Mouse (Mus musculus): Measurements from ENCODE around the gene Tmem97. TPM values are rescaled to one million over a fixed set of nuclear protein-coding genes. Genes with fewer than 3 reads are reported as not detected.
"Not testable (repeated sequence)": the region's sequence is repeated elsewhere in the genome, so short reads cannot be mapped to it uniquely, and the experiment has no call there.

Gene Tmem97
- polyA plus RNA-seq, 1 experiment from 2014 or later: 87.7 TPM

DNA sequence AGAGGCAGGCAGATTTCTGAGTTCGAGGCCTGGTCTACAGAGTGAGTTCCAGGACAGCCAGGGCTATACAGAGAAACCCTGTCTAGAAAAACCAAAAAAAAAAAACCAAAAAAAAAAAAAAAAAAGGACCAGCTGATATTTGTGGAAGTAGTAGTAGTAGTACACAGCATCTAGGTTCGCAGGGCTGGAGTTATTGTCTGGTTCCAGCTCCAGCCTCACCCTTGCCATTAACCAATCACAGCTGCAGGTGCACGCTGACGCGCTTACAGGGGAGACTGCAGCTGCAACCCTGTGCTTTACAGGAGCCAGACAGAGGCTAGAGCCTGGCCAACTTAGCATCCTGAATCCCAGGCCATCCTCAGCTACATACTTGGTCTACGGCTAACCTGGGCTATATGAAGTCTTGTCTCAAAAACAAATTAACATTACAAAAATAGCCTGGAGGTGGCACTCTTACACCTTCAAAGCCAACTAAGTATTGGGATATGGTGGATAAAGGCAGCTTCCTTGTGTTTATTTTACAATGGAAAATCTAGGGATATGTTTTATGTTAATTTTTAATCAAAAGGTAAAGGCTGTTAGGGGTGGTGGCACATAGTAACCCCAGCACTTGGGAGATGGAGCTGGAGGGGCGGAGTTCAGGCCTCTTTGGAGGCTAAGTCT is 6.0 kb downstream of the Tmem97 start:
- H3K4me1 ChIP-seq: peaks cover 20% of the 10 kb centered on the region
- WGBS: 93% methylated on average over 7 of the region's 7 CpGs
- no peak overlapping the region for H3K4me3 ChIP-seq
- H3K27me3 ChIP-seq (ENCODE audit: low read depth, poor library complexity, severe bottlenecking): no peaks in the 10 kb centered on the region
- H3K27ac ChIP-seq: no peak overlapping the region
- peaks cover 71% of the 10 kb centered on the region for H3K36me3 ChIP-seq
- H3K9me3 ChIP-seq (replicated peaks): no peaks in the 10 kb centered on the region
- DNase-seq (ENCODE audit: low spot score): no peak

DNA sequence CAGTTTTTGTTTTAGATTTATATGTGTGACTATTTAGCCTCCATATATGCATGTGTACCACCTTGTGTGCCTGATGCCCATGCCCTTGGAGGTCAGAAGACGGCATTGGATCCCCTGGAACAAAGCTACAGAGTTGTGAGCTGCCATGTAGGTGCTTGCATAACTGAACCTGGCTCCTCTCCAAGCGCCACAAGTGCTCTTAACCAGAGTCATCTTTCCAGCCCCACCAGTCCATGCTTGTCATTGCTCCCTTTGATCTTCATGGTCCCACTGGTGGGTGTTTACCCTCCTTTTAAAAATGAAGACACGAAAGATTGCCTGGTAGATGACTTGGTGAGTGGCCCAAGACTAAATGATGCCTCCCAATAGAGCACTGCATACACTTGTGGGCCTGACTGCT is 10.2 kb downstream of the Tmem97 start:
- peaks cover 68% of the 10 kb centered on the region for H3K36me3 ChIP-seq
- no peak overlapping the region for H3K4me3 ChIP-seq
- H3K9me3 ChIP-seq (replicated peaks): no peaks in the 10 kb centered on the region
- no peaks in the 10 kb centered on the region for H3K27me3 ChIP-seq (ENCODE audit: low read depth, poor library complexity, severe bottlenecking)
- peaks cover 14% of the 10 kb centered on the region for H3K4me1 ChIP-seq
- DNase-seq (ENCODE audit: low spot score): no peak
- no peak overlapping the region for H3K27ac ChIP-seq
- WGBS: 80% methylated on average over 3 of the region's 3 CpGs

DNA sequence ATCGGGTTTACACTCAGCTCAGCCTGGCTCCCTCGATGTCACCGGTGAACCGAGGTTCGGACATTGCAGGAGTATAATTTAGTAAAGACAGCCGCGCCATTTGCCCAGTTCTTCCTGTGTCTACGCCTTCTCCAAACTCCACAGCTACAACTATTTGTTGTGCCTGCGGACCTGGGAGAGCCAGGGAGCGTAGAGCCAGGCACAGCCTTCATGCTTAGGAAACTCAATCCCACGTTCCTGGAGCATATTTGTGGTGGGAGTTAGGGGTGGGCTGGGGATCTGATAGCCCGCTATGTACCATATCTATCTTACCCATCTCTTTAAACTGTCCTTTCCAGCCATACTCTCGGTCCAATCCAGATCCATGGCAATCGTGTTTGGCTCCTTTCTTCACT is 13.9 kb downstream of the Tmem97 start:
- H3K36me3 ChIP-seq: peaks cover 46% of the 10 kb centered on the region
- peaks cover 24% of the 10 kb centered on the region for H3K4me1 ChIP-seq
- 5% methylated on average over 14 of the region's 14 CpGs for WGBS

DNA sequence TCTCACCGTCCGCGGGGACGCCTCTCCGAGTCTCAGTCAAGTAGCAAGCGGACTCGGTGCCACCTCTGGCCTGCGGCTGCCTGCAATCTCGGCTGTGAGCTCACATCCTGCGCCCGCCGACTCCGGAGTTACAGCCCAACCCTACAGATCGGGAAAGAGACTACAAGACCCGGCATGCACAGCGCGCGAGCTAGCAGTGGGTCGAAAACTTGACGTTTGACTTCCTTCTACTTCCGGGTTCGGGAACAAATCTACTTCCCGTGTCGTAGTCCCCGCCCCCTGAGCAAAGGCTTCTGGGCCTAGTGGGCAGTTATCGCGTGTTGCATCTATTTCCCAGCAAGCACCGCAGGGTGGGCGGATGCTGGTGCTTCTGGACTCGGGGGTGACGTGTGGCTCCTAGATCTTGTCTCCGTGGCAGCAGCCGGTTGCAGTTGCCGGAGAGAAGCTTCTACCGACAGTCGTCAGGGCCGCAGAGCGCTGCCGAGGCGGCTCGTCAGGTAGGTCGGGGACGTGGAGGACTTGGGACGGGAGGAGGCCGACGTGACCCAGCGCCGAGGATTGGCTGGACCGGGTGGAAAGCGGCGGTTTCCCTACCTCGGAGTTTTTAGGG is 14.4 kb downstream of the Tmem97 start, which contains the start of the genes Tnfaip1 and Ift20:
Gene Tnfaip1 (minus strand): TSS at position 253 of the 610 bp plus-strand sequence.
Gene Ift20 (plus strand): TSS at position 282 of the 610 bp plus-strand sequence.
- whole genome bisulfite sequencing: under 1% methylated on average over 52 of the region's 52 CpGs
- Histone ChIP-seq H3K36me3 (peaks cover 45% of the 10 kb centered on the region), H3K9me3 (replicated peaks) (no peaks in the 10 kb centered on the region), H3K27me3 (ENCODE audit: low read depth, poor library complexity, severe bottlenecking) (no peaks in the 10 kb centered on the region), H3K4me3 (peak within 1 kb of the TSS; percentile 92), H3K4me1 (peaks cover 24% of the 10 kb centered on the region), H3K27ac (peak within 1 kb of the TSS; percentile 91)
- DNase-seq (ENCODE audit: low spot score): peak; percentile 94

More for the DNA sequence above, 13.9 kb downstream of the Tmem97 start:
- no peaks in the 10 kb centered on the region for H3K27me3 ChIP-seq (ENCODE audit: low read depth, poor library complexity, severe bottlenecking)
- DNase-seq (ENCODE audit: low spot score): no peak
- no peaks in the 10 kb centered on the region for H3K9me3 ChIP-seq (replicated peaks)
- peak overlapping the region; percentile 91 for H3K27ac ChIP-seq
- H3K4me3 ChIP-seq: peak overlapping the region; percentile 92

DNA sequence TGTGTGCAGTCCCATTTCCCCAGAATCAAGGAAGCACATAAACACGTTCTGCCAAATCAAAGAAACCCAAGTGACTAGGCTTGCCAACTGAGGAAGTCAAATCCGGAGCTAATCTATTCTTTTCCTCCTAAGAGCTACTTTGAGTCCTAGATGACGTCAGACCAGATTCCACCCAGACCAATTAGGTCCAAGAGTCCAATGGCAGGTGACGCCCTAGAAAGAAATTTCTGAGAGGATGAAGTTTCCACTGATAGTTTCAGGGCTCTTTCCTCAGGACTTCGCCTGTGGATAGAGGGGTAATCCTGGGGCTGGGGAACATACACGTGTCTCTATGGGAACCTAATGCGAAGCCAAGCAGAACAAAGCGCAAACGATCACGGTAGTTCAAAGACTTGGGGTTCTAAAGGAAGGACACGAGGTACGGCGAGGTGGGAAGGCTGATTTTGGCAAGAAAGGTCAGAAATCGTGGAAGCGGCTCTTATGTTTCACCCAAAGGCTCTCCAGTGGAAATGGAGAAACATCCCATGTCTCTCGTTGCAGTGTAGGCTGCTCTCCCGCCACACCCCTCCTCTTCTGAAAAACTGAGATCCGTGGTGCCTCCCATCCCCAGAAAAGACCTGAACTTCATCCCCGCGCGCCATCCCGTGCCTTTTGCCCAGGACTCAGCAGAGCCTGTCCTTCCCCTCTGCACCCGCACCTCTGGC is 15.0 kb downstream of the Tmem97 start:
- Histone ChIP-seq H3K4me3 (peak overlapping the region; percentile 92), H3K27ac (peak overlapping the region; percentile 91), H3K4me1 (peaks cover 24% of the 10 kb centered on the region), H3K9me3 (replicated peaks) (no peaks in the 10 kb centered on the region), H3K27me3 (ENCODE audit: low read depth, poor library complexity, severe bottlenecking) (no peaks in the 10 kb centered on the region), H3K36me3 (peaks cover 45% of the 10 kb centered on the region)
- no peak for DNase-seq (ENCODE audit: low spot score)
- under 1% methylated on average over 23 of the region's 23 CpGs for WGBS

DNA sequence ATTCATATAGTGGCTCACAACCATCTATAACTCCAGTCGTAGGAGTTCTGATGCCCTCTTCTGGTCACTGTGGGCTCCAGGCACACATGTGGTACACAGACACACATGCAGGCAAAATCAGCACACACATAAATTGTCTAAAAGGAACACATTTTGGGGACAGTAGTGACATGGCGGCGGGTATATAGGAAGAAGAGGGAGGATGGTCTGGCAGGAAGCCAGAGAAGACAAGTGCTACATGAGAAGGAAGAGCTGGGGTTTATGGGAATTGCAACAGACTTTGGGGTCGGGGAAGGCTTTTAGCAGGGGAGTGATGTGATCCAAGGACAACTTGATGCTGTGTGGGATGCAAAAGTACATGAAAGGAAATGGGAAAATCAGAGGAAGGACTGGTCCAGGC is 16.1 kb downstream of the Tmem97 start:
- H3K36me3 ChIP-seq: peaks cover 45% of the 10 kb centered on the region
- H3K9me3 ChIP-seq (replicated peaks): no peaks in the 10 kb centered on the region
- no peaks in the 10 kb centered on the region for H3K27me3 ChIP-seq (ENCODE audit: low read depth, poor library complexity, severe bottlenecking)
- no peak for DNase-seq (ENCODE audit: low spot score)
- no peak overlapping the region for H3K27ac ChIP-seq
- H3K4me1 ChIP-seq: peaks cover 24% of the 10 kb centered on the region
- H3K4me3 ChIP-seq: peak overlapping the region; percentile 92
- 93% methylated on average over 4 of the region's 4 CpGs for WGBS

DNA sequence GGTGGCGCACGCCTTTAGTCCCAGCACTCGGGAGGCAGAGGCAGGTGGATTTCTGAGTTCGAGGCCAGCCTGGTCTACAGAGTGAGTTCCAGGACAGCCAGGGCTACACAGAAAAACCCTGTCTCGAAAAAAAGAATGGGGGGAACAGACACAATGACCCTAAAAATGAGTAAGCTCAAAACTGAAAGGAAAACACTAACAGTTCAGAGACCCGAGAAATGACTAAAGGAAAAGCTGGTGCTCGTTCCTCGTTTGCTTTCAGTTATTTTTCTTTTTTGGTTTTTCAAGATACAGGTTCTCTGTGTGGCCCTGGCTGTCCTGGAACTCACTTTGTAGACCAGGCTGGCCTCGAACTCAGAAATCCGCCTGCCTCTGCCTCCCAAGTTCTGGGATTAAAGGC is 19.1 kb downstream of the Tmem97 start:
- DNase-seq (ENCODE audit: low spot score); H3K4me3 ChIP-seq; H3K27ac ChIP-seq; H3K27me3 ChIP-seq (ENCODE audit: low read depth, poor library complexity, severe bottlenecking); H3K9me3 ChIP-seq (replicated peaks): not testable (repeated sequence)
- Histone ChIP-seq H3K36me3 (peaks cover 63% of the 10 kb centered on the region), H3K4me1 (peaks cover 11% of the 10 kb centered on the region)
- WGBS: 92% methylated on average over 10 of the region's 10 CpGs

DNA sequence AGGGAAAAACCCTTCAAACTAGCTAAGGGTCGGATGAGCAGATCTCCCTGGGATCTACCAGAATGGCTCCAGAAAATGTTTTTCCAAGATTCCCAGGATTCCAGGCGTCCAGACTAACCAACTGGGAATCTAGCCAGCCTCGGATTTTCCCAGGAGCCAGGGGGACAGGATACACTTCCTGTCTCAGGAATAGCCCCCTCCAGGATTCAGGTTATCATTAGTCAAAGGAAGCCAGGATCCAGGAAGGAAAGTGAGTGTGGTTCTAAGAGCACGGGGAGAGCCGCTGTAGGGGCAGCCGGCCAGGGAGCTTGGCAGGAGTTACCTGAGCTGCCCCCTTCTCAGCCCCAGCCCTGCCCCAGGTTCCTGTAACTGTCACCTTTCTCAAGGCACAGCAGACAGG is 19.5 kb downstream of the Tmem97 start:
- 88% methylated on average over 6 of the region's 6 CpGs for WGBS
- H3K4me1 ChIP-seq: peaks cover 11% of the 10 kb centered on the region
- no peak overlapping the region for H3K4me3 ChIP-seq
- H3K27me3 ChIP-seq (ENCODE audit: low read depth, poor library complexity, severe bottlenecking): no peaks in the 10 kb centered on the region
- H3K27ac ChIP-seq: no peak overlapping the region
- H3K36me3 ChIP-seq: peaks cover 67% of the 10 kb centered on the region
- DNase-seq (ENCODE audit: low spot score): no peak
- no peaks in the 10 kb centered on the region for H3K9me3 ChIP-seq (replicated peaks)

DNA sequence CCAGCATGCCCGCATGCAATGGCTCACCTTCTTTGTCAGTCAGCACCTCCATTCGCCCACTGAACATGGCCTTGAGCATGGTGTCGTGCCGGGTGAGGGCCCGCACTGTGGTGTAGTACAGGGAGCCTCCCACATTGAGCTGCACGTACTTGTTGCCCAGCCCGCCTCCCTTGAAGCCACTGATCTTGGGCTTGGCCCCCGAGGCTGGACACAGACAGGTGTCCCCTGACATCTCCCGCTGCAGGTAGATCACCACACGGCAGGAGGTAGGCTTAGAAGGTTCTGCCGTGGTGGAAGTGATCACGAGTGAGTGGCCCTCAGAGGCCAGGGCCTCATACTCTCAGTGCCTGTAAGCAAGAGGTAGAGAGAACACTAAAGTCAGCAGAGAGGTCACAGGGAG is 20.6 kb downstream of the Tmem97 start:
- DNase-seq (ENCODE audit: low spot score): no peak
- no peak overlapping the region for H3K27ac ChIP-seq
- H3K36me3 ChIP-seq: peaks cover 78% of the 10 kb centered on the region
- WGBS: 90% methylated on average over 12 of the region's 12 CpGs
- H3K9me3 ChIP-seq (replicated peaks): no peaks in the 10 kb centered on the region
- H3K27me3 ChIP-seq (ENCODE audit: low read depth, poor library complexity, severe bottlenecking): no peaks in the 10 kb centered on the region
- H3K4me1 ChIP-seq: peaks cover 7% of the 10 kb centered on the region
- H3K4me3 ChIP-seq: no peak overlapping the region

DNA sequence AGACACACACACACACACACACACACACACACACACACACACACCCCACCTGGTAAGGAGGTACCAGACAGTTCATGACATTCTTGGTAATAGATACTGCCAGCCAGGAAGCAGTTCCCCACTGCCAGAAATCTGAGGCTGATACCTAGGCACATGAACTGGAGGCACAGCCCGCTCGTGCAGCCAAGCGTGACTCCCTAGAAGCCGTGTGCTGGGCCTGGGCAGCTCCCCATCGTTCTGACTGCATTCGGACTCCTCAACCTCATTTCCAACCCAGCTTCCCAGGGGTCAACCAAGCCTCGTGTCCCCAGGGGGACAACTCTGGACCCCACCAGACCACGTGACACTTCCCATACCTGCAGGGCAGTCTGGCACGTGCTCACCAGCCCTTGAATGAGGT is 21.9 kb downstream of the Tmem97 start:
- H3K27ac ChIP-seq: no peak overlapping the region
- H3K9me3 ChIP-seq (replicated peaks): no peaks in the 10 kb centered on the region
- DNase-seq (ENCODE audit: low spot score): no peak
- no peaks in the 10 kb centered on the region for H3K4me1 ChIP-seq
- WGBS: 89% methylated on average over 9 of the region's 9 CpGs
- H3K27me3 ChIP-seq (ENCODE audit: low read depth, poor library complexity, severe bottlenecking): no peaks in the 10 kb centered on the region
- no peak overlapping the region for H3K4me3 ChIP-seq
- peaks cover 87% of the 10 kb centered on the region for H3K36me3 ChIP-seq

DNA sequence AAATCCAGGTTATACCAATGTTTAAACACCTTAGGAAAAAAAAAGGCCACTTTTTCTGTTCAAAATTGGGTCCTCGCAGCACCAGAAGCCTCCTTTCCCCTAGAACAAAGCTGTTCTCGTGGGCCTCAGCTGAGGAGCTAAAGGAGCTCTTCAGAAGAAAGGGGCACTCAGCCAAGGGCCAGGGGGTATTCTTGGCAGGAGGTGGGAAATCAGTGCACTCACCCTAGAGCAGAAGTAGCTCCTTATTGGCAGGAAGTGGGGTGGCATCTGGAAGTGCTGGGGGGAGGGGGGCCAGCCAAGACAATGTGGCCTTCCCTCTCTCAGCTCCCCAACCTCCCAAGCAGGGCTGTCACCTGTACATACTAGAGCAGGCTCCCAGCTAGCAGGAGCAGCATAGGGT is 25.7 kb downstream of the Tmem97 start:
- WGBS: 90% methylated on average over 2 of the region's 2 CpGs
- Histone ChIP-seq H3K27me3 (ENCODE audit: low read depth, poor library complexity, severe bottlenecking) (no peaks in the 10 kb centered on the region), H3K36me3 (peaks cover 100% of the 10 kb centered on the region), H3K4me1 (no peaks in the 10 kb centered on the region), H3K27ac (no peak overlapping the region), H3K9me3 (replicated peaks) (no peaks in the 10 kb centered on the region), H3K4me3 (no peak overlapping the region)
- no peak for DNase-seq (ENCODE audit: low spot score)

DNA sequence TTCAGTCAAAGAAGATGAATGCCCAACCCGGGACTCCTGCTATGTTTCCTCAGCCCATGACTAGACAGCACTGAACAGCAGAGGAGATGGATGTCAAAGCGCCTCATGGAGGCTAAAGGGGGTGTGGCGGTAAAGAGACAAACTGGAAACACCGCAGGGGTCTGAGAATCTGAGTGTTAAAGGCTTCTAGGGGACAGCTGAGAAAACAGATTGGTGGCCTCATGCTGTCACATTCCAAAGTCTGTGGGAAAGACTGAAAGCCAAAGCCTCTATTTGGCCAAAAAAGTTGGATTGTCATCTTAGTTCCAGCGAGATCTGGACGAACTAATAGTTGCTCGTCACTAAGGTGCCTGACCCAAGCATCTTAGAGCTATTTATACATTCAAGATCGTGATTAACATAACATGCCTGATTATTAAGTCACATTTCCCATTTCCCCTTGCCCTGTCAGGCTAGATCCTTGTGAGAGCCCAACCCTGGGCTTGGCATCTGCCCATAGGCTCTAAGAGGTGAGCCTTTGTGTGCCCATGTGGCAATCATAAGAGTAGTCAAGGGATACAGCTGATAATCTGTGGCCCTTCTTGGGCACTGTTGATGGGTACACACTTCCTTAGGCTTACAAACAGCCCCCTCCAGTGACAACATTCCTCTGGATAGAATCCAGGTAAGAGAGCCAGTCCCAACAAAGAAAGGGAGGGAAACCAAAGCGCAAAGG is 27.2 kb downstream of the Tmem97 start:
- no peaks in the 10 kb centered on the region for H3K9me3 ChIP-seq (replicated peaks)
- peaks cover 99% of the 10 kb centered on the region for H3K36me3 ChIP-seq
- H3K27ac ChIP-seq: no peak overlapping the region
- DNase-seq (ENCODE audit: low spot score): no peak
- H3K4me3 ChIP-seq: no peak overlapping the region
- H3K4me1 ChIP-seq: no peaks in the 10 kb centered on the region
- no peaks in the 10 kb centered on the region for H3K27me3 ChIP-seq (ENCODE audit: low read depth, poor library complexity, severe bottlenecking)
- 86% methylated on average over 9 of the region's 9 CpGs for WGBS

Data from limb, embryonic 10.5 days (tissue).